Mouse (Mus musculus) activated CD4-positive, CD25-positive, alpha-beta regulatory T cell (primary cell): ENCODE measurements around the gene Olfr1346. TPM values are rescaled to one million over a fixed set of nuclear protein-coding genes. Genes with fewer than 3 reads are reported as not detected.

ENCODE experiments used
- polyA plus RNA-seq, 2 experiments: library from polyadenylated mRNA; unstranded; fragments of 100-300 nt; shearing (Covaris generic); gene quantifications; one replicate each; pipeline ENCODE4 v1.2.1; 2017

Gene Olfr1346
- under 1 TPM in 1 of 2 experiments, not detected in 1; 0.09 TPM for polyA plus RNA-seq

DNA sequence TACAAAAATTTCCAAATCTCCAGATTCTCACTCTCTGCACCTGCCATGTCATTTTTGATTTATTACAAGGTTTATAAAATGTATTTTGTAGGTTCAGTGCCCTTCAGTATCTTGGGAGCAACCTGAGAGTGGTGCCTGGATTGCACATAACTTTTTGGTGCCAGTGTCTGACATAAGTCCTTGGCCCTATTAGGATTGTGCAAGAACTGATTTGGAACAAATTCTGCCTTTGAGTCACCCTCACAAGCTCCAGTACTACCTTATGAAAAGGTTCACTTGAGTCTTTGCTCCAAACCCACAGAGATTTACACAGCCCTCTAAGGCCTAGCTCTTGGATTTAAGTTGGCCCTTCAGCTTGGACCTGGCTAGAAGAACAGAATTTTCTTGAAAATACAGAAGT lies at the start of gene Olfr1346:
Olfr1346 (plus strand) TSS at position 151 of the 400 bp plus-strand sequence.

DNA sequence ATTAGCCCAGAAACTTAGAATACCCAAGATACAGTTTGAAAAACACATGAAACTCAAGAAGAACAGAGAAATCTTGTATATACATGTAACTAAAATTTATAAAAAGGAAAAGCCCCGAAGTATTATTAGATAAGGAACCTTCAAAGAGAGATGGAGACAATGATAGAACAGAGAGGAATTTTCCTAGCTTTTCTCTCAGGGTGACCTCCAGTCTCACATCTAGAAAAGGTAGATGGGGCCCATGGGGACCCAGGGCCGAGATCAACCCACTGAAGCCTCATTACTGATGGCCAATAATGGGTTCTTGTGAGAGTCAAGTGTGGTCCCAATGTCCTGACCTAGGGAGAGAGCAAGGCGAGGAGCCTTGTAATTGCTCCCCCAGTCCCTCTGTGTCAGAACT lies 28.5 kb upstream of the Olfr1346 start, which contains the start of gene Olfr1344:
Olfr1344 (plus strand) TSS at position 301 of the 400 bp plus-strand sequence.

DNA sequence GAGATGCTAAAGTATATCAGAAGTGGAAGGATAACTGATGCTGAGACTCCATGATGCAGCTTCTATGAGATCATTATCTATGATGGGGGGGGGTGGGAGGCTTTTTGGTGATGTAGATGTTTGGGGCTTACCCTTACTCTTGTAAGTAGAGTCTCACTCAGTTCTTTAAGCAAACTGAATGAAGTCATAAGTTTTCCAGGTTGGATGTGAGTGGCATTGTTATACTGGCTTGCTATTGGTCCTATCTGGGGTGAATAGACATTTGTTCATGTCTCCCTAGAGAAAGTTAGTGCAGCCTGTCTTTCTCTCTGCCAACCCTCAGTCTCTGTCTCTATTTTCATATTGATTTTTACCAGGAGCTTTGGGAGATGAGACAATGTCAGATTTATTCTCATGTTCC lies 11.0 kb upstream of the Olfr1346 start, which contains the start of gene Olfr1336:
Olfr1336 (plus strand) TSS at position 301 of the 400 bp plus-strand sequence.

DNA sequence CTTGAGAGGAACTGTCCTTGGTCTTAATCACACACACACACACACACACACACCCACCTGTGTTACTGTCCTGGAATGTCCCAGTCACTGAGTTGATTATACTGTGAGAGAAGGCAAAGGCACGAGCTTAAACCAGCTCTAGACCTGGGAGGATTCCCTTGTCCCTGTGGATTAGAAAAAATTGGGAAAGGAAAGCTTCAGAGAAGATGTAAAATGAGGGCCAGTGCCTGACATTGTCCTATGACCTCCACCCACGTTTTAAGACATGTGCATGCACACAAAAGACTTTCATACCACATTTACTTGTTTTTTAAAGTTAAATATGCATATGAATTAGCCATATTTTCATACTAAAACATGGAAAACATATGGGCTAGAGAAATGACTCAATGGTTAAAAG lies 19.9 kb downstream of the Olfr1346 start, which contains the start of gene Olfr5:
Olfr5 (minus strand) TSS at position 101 of the 400 bp plus-strand sequence.

DNA sequence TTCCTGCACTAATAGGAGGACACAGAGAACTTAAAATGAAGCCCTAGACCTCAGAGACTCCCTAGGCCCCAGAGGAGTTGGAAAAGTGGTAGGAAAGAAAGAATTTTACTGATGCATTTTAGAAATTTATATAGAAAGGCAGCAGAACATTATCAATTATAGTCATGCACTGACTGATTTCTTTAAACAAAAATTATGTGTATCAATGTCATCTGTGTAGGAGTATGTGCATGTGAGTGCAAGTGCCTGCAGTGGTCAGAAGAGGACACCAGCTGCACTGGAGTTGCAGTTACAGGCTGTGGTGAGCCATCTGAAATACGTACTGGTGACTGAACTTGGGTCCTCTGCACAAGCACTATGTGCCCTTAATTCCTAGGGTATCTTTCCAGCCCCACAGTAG lies 32.8 kb downstream of the Olfr1346 start, which contains the start of gene Olfr1347:
Olfr1347 (minus strand) TSS at position 101 of the 400 bp plus-strand sequence.

DNA sequence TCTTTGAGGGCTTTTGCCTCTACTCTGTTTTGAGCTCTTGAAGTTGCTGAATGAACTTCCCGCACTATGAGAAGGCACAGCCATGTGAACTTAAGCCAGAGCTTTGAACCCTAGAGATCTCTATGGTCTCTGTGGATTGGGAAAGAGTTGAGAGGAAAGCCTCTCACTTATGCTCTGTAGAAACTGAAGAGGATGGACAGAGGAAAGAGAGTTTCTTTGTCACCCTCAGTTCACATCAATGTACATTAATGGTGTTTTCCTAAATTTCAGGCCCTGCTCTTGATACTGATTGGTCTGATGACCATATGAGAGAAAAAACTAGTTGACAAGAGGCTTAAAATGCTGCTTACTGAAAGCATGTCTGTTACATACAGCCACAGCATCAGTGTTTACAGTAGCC lies 41.7 kb downstream of the Olfr1346 start, which contains the start of gene Olfr1348:
Olfr1348 (minus strand) TSS at position 101 of the 400 bp plus-strand sequence.

DNA sequence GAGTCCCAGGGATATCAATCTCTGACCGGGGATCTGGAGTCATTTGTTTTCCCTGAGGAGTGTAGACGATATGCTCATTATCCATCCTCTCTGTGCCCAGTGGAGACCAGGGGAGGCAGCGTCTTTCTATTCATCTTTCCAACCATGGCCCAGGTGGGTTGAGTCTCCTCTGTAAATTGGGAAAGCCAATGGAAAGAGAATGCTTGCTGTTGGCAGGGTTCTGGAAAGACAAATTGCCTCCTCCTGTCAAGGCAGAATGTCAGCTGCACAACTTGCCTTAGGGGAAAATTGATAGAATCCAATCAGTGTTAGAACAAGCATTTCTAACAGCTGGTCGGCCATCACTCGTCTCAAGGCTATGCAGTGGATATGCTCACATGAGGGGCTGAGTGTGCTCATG lies 55.9 kb downstream of the Olfr1346 start, which contains the start of gene Olfr1349:
Olfr1349 (minus strand) TSS at position 101 of the 400 bp plus-strand sequence.

Other genes with a start within 250 kb of the Olfr1346 start
- not detected for gene Zscan5b, start 244.8 kb upstream of the Olfr1346 start, polyA plus RNA-seq
- gene Epp13, start 214.4 kb upstream of the Olfr1346 start, polyA plus RNA-seq = not detected
- gene Zfp667, start 180.5 kb upstream of the Olfr1346 start, polyA plus RNA-seq = 1 to 10 TPM; 3.3 to 9.3 TPM
- 1 to 10 TPM in 1 of 2 experiments, not detected in 1; 1.1 TPM for gene Zfp583, start 135.8 kb upstream of the Olfr1346 start, polyA plus RNA-seq
- under 1 TPM; 0.18 to 0.80 TPM for gene Gm3854, start 123.3 kb upstream of the Olfr1346 start, polyA plus RNA-seq
- 1 to 10 TPM; 1.3 to 3.0 TPM for gene Zfp78, start 103.8 kb upstream of the Olfr1346 start, polyA plus RNA-seq
- 1 to 10 TPM; 7.2 to 9.4 TPM for gene Zfp28, start 83.8 kb upstream of the Olfr1346 start, polyA plus RNA-seq
- not detected for gene Smim17, start 68.4 kb upstream of the Olfr1346 start, polyA plus RNA-seq
- not detected for gene Gm20715, start 56.8 kb upstream of the Olfr1346 start, polyA plus RNA-seq
- under 1 TPM in 1 of 2 experiments, not detected in 1; 0.11 TPM for gene Olfr1344, start 28.4 kb upstream of the Olfr1346 start, polyA plus RNA-seq
- gene Olfr1336, start 10.9 kb upstream of the Olfr1346 start, polyA plus RNA-seq = under 1 TPM in 1 of 2 experiments, not detected in 1; 0.21 TPM
- gene Olfr5, start 19.8 kb downstream of the Olfr1346 start, polyA plus RNA-seq = not detected
- not detected for gene Olfr1347, start 32.7 kb downstream of the Olfr1346 start, polyA plus RNA-seq
- not detected for gene Olfr1348, start 41.6 kb downstream of the Olfr1346 start, polyA plus RNA-seq
- not detected for gene Olfr1349, start 55.8 kb downstream of the Olfr1346 start, polyA plus RNA-seq
- gene Olfr1350, start 97.7 kb downstream of the Olfr1346 start, polyA plus RNA-seq = not detected
- not detected for gene Zim1, start 229.3 kb downstream of the Olfr1346 start, polyA plus RNA-seq